Mouse (Mus musculus) kidney, adult 2 months (tissue): ENCODE data around the gene Cdr2l. TPM values are rescaled to one million over a fixed set of nuclear protein-coding genes. Genes with fewer than 3 reads are reported as not detected.

Experiments used
- DNase-seq: peaks from one replicate; pipeline ENCODE4 v3.0.0; 2021
- H3K27ac ChIP-seq: fragments of 200-500 bp; 2 replicates; pipeline ENCODE4 v1.5.1; 2012; ENCODE audit warnings: low read depth, low read length, control low read depth, inconsistent platforms; ENCODE audit not compliant: insufficient read depth
- H3K27me3 ChIP-seq: fragments of 200-500 bp; replicated peaks from 2 replicates; pipeline ENCODE4 v1.6.1; 2012; ENCODE audit warnings: mild to moderate bottlenecking, moderate library complexity, low read length, inconsistent platforms; ENCODE audit not compliant: control insufficient read depth, insufficient read depth
- H3K36me3 ChIP-seq: fragments of 200-500 bp; 2 replicates; pipeline ENCODE4 v1.6.1; 2012; ENCODE audit warnings: mild to moderate bottlenecking, moderate library complexity, low read length, inconsistent platforms; ENCODE audit not compliant: control insufficient read depth, insufficient read depth
- H3K4me1 ChIP-seq: fragments of 200-500 bp; 2 replicates; pipeline ENCODE4 v1.6.1; 2011; ENCODE audit warnings: low read length; ENCODE audit not compliant: control insufficient read depth, insufficient read depth
- H3K4me3 ChIP-seq: fragments of 200-500 bp; 2 replicates; pipeline ENCODE4 v1.5.1; 2011; ENCODE audit warnings: mild to moderate bottlenecking, low read depth, low read length, control low read depth; ENCODE audit not compliant: insufficient read depth
- CTCF ChIP-seq: fragments of 200-500 bp; conservative IDR thresholded peaks from 2 replicates; pipeline ENCODE4 v1.5.1; 2011; ENCODE audit warnings: low read depth, mild to moderate bottlenecking, control low read depth, low read length, moderate library complexity, mixed read lengths; ENCODE audit not compliant: insufficient read depth, insufficient read length
- POLR2A ChIP-seq: fragments of 200-500 bp; IDR thresholded peaks from one replicate; pipeline ENCODE4 v1.6.1; 2011; ENCODE audit warnings: low read depth, low read length, control low read depth
- WGBS: fragments of 180-500 bp; shearing (Covaris S2); methylation state at CpG from one replicate; pipeline ENCODE4 v1.1.7; 2018; 5-methylcytosine and 5-hydroxymethylcytosine counted together
- polyA plus RNA-seq: library from polyadenylated mRNA; depleted of rRNA; stranded (reverse); fragments of >200 nt; gene quantifications from 2 replicates; pipeline ENCODE4 v1.2.3, GENCODE M21; 2012

The Cdr2l gene
- polyA plus RNA-seq, 1 experiment, result 5.6 TPM

DNA sequence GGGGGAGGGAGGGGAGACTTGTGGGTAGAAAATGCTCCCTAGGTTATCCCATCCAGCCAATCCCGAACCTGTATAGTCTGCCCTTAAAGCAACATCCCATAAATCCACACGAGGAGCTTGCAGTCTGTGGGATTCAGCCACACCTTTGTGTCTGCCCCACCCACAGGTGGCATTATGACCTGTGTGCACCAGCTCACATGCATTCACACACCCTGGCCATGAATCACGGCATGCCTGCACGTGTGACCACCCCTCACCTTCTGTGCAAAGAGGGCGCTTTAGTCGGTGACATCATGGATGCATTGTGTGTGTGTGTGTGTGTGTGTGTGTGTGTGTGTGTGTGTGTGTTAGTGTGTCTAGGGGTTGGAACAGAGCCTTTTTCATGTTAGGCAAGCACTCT lies 39.9 kb upstream of the Cdr2l start:
- Histone ChIP-seq H3K27me3 (no peaks in the 10 kb centered on the region), H3K4me3 (no peak overlapping the region), H3K4me1 (peaks cover 5% of the 10 kb centered on the region; the same call in 1 of the 2 replicates), H3K36me3 (no peaks in the 10 kb centered on the region), H3K27ac (no peak overlapping the region)
- 58% methylated on average over 6 of the region's 6 CpGs for WGBS
- DNase-seq, result no peak
- TF ChIP-seq CTCF, result no peak

GRCm38 (mm10) chr11:115344967-115345366 lies 36.7 kb upstream of the Cdr2l start:
- TF ChIP-seq POLR2A (no peak), CTCF (no peak)
- H3K27ac ChIP-seq, result no peak overlapping the region
- DNase-seq, result no peak
- H3K4me1 ChIP-seq, result no peaks in the 10 kb centered on the region
- WGBS, result 23% methylated on average over 12 of the region's 12 CpGs
- H3K36me3 ChIP-seq, result no peaks in the 10 kb centered on the region
- no peak overlapping the region for H3K4me3 ChIP-seq
- no peaks in the 10 kb centered on the region for H3K27me3 ChIP-seq

DNA sequence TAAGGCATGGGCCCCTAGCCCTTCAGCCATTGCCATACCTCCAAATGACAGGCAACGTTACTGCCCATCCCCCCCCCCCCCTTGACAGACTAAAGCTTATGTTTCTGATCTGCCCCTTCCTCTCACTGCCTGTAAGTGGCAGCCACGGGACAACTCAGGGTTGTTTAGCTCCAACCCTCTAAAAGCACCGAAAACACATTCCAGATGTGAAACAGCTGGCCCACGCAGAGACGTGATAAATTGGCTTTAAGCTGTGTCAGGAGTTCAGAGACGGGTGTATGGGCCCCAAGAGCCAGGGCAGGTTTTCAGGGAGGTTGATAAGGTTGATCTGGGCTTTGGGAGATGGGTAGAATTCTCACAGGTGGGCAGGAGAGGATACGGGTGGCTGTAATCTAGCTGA lies 36.2 kb upstream of the Cdr2l start:
- Histone ChIP-seq H3K4me1 (no peaks in the 10 kb centered on the region), H3K27me3 (no peaks in the 10 kb centered on the region), H3K36me3 (no peaks in the 10 kb centered on the region), H3K27ac (no peak overlapping the region), H3K4me3 (no peak overlapping the region)
- DNase-seq, result no peak
- no peak for TF ChIP-seq POLR2A
- no peak for TF ChIP-seq CTCF
- WGBS, result 27% methylated on average over 7 of the region's 7 CpGs

DNA sequence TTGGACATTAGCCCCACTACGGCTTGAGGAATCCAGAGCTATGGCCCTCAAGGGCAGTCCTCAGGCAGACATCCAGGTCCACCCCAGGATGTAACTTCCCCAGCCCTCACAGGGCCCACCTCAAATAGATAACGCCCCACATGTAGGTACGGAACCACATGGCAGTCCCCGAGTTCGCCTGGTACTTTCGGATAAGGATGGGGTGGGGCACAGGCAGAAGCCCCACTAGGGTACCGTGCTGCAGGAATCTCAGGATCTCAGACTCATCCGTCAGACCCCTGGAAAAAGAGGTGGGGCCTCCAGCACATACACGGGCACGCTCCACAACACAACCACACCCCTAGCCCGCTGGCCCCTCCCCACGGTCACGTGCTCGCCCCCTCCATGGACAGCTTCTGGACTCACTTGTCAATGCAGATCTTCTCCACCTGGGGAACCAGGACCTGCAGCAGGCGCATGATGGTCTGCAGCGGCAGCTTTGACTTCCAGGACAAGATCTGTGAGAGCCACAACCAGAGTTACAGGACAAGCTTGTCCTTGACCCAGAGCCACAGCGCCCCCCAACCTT lies 33.0 kb upstream of the Cdr2l start:
- Histone ChIP-seq H3K36me3 (no peaks in the 10 kb centered on the region), H3K4me1 (no peaks in the 10 kb centered on the region), H3K27me3 (no peaks in the 10 kb centered on the region), H3K27ac (no peak overlapping the region), H3K4me3 (no peak overlapping the region)
- TF ChIP-seq POLR2A (no peak), CTCF (no peak)
- WGBS, result 55% methylated on average over 17 of the region's 17 CpGs
- no peak for DNase-seq

- WGBS, result 66% methylated on average over 4 of the region's 4 CpGs
- no peak for DNase-seq
- Histone ChIP-seq H3K36me3 (no peaks in the 10 kb centered on the region), H3K27ac (no peak overlapping the region), H3K4me3 (no peak overlapping the region), H3K27me3 (no peaks in the 10 kb centered on the region), H3K4me1 (no peaks in the 10 kb centered on the region)
- no peak for TF ChIP-seq CTCF
- TF ChIP-seq POLR2A, result no peak
Observed at GRCm38 (mm10) chr11:115349976-115350375, 31.7 kb upstream of the Cdr2l start.

- TF ChIP-seq POLR2A (no peak), CTCF (no peak)
- WGBS, result 89% methylated on average over 5 of the region's 5 CpGs
- no peak for DNase-seq
Observed at GRCm38 (mm10) chr11:115353375-115353774, 28.3 kb upstream of the Cdr2l start.

GRCm38 (mm10) chr11:115354183-115354582 lies 27.5 kb upstream of the Cdr2l start:
- H3K36me3 ChIP-seq, result no peaks in the 10 kb centered on the region
- 10% methylated on average over 8 of the region's 8 CpGs for WGBS
- peaks cover 3% of the 10 kb centered on the region; the same call in 1 of the 2 replicates for H3K4me1 ChIP-seq
- no peak overlapping the region for H3K4me3 ChIP-seq
- peak; percentile 69 for DNase-seq
- no peaks in the 10 kb centered on the region for H3K27me3 ChIP-seq
- TF ChIP-seq POLR2A, result no peak
- peak; percentile 95 for TF ChIP-seq CTCF
- H3K27ac ChIP-seq, result no peak overlapping the region

More at GRCm38 (mm10) chr11:115353375-115353774, 28.3 kb upstream of the Cdr2l start:
- no peak overlapping the region for H3K4me3 ChIP-seq
- H3K4me1 ChIP-seq, result no peaks in the 10 kb centered on the region
- H3K36me3 ChIP-seq, result no peaks in the 10 kb centered on the region
- no peaks in the 10 kb centered on the region for H3K27me3 ChIP-seq
- no peak overlapping the region for H3K27ac ChIP-seq
